Mouse (Mus musculus) megakaryocyte, embryonic 14.5 days (primary cell): ENCODE data around the gene Arel1.

ENCODE experiments used
- FLI1 ChIP-seq: IDR thresholded peaks from 2 replicates; pipeline ENCODE4 v1.6.1; 2012; ENCODE audit warnings: low read length, inconsistent platforms, mixed read lengths
- GATA1 ChIP-seq: IDR thresholded peaks from 3 replicates; pipeline ENCODE4 v1.6.1; 2012; ENCODE audit warnings: mixed read lengths, low read length, inconsistent platforms, borderline replicate concordance

DNA sequence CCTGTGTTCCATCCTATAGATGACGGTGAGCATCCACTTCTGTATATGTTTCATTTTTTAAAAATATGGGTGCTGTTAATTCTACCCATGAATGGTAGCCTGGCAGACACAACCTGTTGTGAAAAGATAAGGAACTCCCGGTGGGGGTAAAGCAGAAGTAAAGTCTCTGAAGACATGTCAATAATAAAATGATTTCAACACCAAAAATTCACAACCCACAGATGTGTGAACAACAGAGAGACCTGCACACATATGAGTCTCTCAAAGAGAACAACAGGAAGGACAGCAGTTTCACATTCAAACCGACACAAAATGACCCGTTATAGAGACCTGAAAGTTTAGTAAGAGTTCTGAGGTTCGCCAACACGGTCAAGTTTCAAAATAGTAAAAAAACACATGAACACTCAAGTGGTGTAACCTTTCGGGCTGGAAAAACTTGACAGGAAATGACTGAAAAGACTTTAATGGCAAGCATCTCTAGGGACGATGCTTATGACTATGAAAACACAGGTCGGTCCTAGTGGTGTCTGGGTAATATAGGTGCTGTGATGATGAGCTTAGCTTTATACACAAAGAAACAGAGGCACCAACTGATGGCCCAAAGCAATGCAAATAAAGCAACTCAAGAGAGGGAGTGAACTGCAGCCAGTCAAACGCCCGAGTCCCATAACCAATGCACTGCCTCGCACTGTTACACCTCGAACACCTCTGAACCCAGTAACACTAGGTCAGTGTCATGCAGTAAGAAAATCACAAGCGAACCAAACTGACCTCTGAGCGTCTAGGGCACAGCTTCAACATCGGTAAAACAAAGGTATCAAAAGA is 1.7 kb downstream of the Arel1 start:
- TF ChIP-seq GATA1 (no peak), FLI1 (no peak)
